Comparison of ENCODE assay signal across 9 mouse cellular contexts in genomic region chr11:79661877-79662545, GRCm38 (mm10).
A peak's percentile ranks its signal among the peaks of the same experiment; 100 is the strongest.
DNase-seq lines count a peak whose midpoint lies in the region; ATAC-seq and TF ChIP-seq lines count a peak whose summit lies in the region.
"Had no signal": no experiment of that assay in that cellular context is flagged by ENCODE, and none has a peak within 500 bp of the region (broad histone marks: within the 10 kb centered on the region; RNA-seq: fewer than 3 reads in every experiment).

No protein-coding gene starts in this region.

- 60% methylated on average over 6 of the region's 6 CpGs for WGBS in lung, embryonic 15.5 days
- 49% methylated on average over 6 of the region's 6 CpGs for WGBS in intestine, postnatal 0 days
- WGBS in liver, embryonic 11.5 days = 56% methylated on average over 6 of the region's 6 CpGs
- 66% methylated on average over 6 of the region's 6 CpGs for WGBS in stomach, postnatal 0 days

- peaks cover 20% of the 10 kb centered on the region; the same call in 1 of the 2 replicates for H3K27me3 ChIP-seq in lung, embryonic 15.5 days
- H3K27me3 ChIP-seq in intestine, postnatal 0 days (replicated peaks; ENCODE audit: control insufficient read depth, insufficient read depth, low read length) = no peaks in the 10 kb centered on the region
- H3K27me3 ChIP-seq in liver, embryonic 11.5 days (replicated peaks; ENCODE audit: control insufficient read depth, insufficient read depth, low read length) = peaks cover 22% of the 10 kb centered on the region
- H3K27me3 ChIP-seq in stomach, postnatal 0 days (ENCODE audit: control insufficient read depth, insufficient read depth, low read length) = no peaks in the 10 kb centered on the region

- H3K36me3 ChIP-seq in lung, embryonic 15.5 days = no peaks in the 10 kb centered on the region
- H3K36me3 ChIP-seq in intestine, postnatal 0 days (ENCODE audit: control insufficient read depth, insufficient read depth) = no peaks in the 10 kb centered on the region
- no peaks in the 10 kb centered on the region for H3K36me3 ChIP-seq in liver, embryonic 11.5 days (ENCODE audit: control insufficient read depth, insufficient read depth, low read length)
- no peaks in the 10 kb centered on the region for H3K36me3 ChIP-seq in stomach, postnatal 0 days (ENCODE audit: control insufficient read depth, insufficient read depth, low read length)

- no peak overlapping the region for H3K27ac ChIP-seq in lung, embryonic 15.5 days
- peak overlapping the region; percentile 2; the same call in 1 of the 2 replicates for H3K27ac ChIP-seq in intestine, postnatal 0 days (ENCODE audit: low read depth, low read length)
- no peak overlapping the region for H3K27ac ChIP-seq in liver, embryonic 11.5 days (ENCODE audit: low read depth, low read length)
- H3K27ac ChIP-seq in stomach, postnatal 0 days (replicated peaks) = no peak overlapping the region

- no peak overlapping the region for H3K9ac ChIP-seq in lung, embryonic 15.5 days
- no peak overlapping the region for H3K9ac ChIP-seq in intestine, postnatal 0 days (ENCODE audit: low read depth, low read length)
- H3K9ac ChIP-seq in liver, embryonic 11.5 days (ENCODE audit: low read depth, low read length) = no peak overlapping the region
- H3K9ac ChIP-seq in stomach, postnatal 0 days (ENCODE audit: low read length) = no peak overlapping the region

- no peak overlapping the region for H3K4me3 ChIP-seq in lung, embryonic 15.5 days
- H3K4me3 ChIP-seq in intestine, postnatal 0 days (ENCODE audit: low read depth, low read length) = no peak overlapping the region
- H3K4me3 ChIP-seq in liver, embryonic 11.5 days (ENCODE audit: low read depth, low read length) = no peak overlapping the region
- H3K4me3 ChIP-seq in stomach, postnatal 0 days (ENCODE audit: low read depth, low read length) = no peak overlapping the region

- intact Hi-C loops in left cerebral cortex, postnatal 36 days (cut with DNase I) = no loop called here

- DNase-seq in lung, postnatal 14 days = no peak
- DNase-seq in liver, embryonic 11.5 days (ENCODE audit: low spot score) = no peak
- DNase-seq in stomach, postnatal 0 days (ENCODE audit: low spot score) = no peak
- no peak for DNase-seq in Muller cell, postnatal 12 days (ENCODE audit: inconsistent ontology term)
- no peak for DNase-seq in left cerebral cortex, postnatal 36 days (ENCODE audit: low spot score in 2 of 2)
- DNase-seq in spleen, postnatal 36 days (ENCODE audit: low spot score in 2 of 2) = no peak
- DNase-seq: thymus, adult 18-20 months had no signal

- ATAC-seq in lung, embryonic 15.5 days (ENCODE audit: borderline replicate concordance, extremely low read depth, low FRiP score, low TSS enrichment) = no peak
- no peak for ATAC-seq in intestine, postnatal 0 days
- no peak for ATAC-seq in liver, embryonic 11.5 days (replicated peaks; ENCODE audit: low FRiP score)
- ATAC-seq in stomach, postnatal 0 days (ENCODE audit: low FRiP score, low TSS enrichment) = no peak

- H3K4me2 ChIP-seq in lung, embryonic 15.5 days = 0 out of 2 replicates have a peak overlapping the region, but pooled peaks have one; percentile 95
- H3K4me2 ChIP-seq in intestine, postnatal 0 days (replicated peaks; ENCODE audit: low read depth) = peak overlapping the region; percentile 92
- H3K4me2 ChIP-seq in liver, embryonic 11.5 days = peak overlapping the region; percentile 98
- H3K4me2 ChIP-seq in stomach, postnatal 0 days (replicated peaks; ENCODE audit: low read depth) = 0 out of 2 replicates have a peak overlapping the region, but pooled peaks have one; percentile 95

- no peak for TF ChIP-seq EP300 in stomach, postnatal 0 days (optimal IDR thresholded peaks at IDR 0.05)

- no peaks in the 10 kb centered on the region for H3K9me3 ChIP-seq in lung, embryonic 15.5 days
- H3K9me3 ChIP-seq in intestine, postnatal 0 days (ENCODE audit: control insufficient read depth) = no peaks in the 10 kb centered on the region
- no peaks in the 10 kb centered on the region for H3K9me3 ChIP-seq in liver, embryonic 11.5 days (ENCODE audit: control insufficient read depth, low read length)
- H3K9me3 ChIP-seq in stomach, postnatal 0 days (ENCODE audit: control insufficient read depth, low read length) = no peaks in the 10 kb centered on the region

- peaks cover 19% of the 10 kb centered on the region for H3K4me1 ChIP-seq in lung, embryonic 15.5 days
- H3K4me1 ChIP-seq in intestine, postnatal 0 days (replicated peaks; ENCODE audit: control insufficient read depth, insufficient read depth, low read length) = no peaks in the 10 kb centered on the region
- peaks cover 35% of the 10 kb centered on the region for H3K4me1 ChIP-seq in liver, embryonic 11.5 days (replicated peaks; ENCODE audit: control insufficient read depth, insufficient read depth, low read length)
- peaks cover 5% of the 10 kb centered on the region for H3K4me1 ChIP-seq in stomach, postnatal 0 days (replicated peaks; ENCODE audit: control insufficient read depth, insufficient read depth)

- TF ChIP-seq CTCF in intestine, postnatal 0 days (IDR thresholded peaks at IDR 0.05; ENCODE audit: low read depth) = no peak
- no peak for TF ChIP-seq CTCF in stomach, postnatal 0 days (IDR thresholded peaks at IDR 0.05; ENCODE audit: low read depth)
